Mouse (Mus musculus) C2C12 (cell line): Measurements from ENCODE around the gene Gnb3. TPM values are rescaled to one million over a fixed set of nuclear protein-coding genes. Genes with fewer than 3 reads are reported as not detected.
A peak's percentile ranks its signal among the peaks of the same experiment; 100 is the strongest.

Source experiments
- H3K27me3 ChIP-seq: one replicate; pipeline ENCODE4 v1.6.1; 2011; ENCODE audit not compliant: control insufficient read depth, insufficient read depth, insufficient read length
- H3K36me3 ChIP-seq: one replicate; pipeline ENCODE4 v1.6.1; 2011; ENCODE audit not compliant: control insufficient read depth, insufficient read depth
- H3K4me3 ChIP-seq: one replicate; pipeline ENCODE4 v1.5.1; 2011; ENCODE audit warnings: mild to moderate bottlenecking, control low read depth; ENCODE audit not compliant: poor library complexity, insufficient read depth, severe bottlenecking
- H3K79me2 ChIP-seq: one replicate; pipeline ENCODE4 v1.6.1; 2011; ENCODE audit not compliant: control insufficient read depth, insufficient read depth
- H3K79me3 ChIP-seq: one replicate; pipeline ENCODE4 v1.6.1; 2011; ENCODE audit warnings: low read depth, control low read depth
- H3ac ChIP-seq: one replicate; pipeline ENCODE3; 2011; ENCODE audit warnings: low read depth; ENCODE audit not compliant: control insufficient read depth, insufficient read length
- CEBPB ChIP-seq: IDR thresholded peaks from one replicate; pipeline ENCODE4 v1.6.1; 2011; ENCODE audit warnings: low read depth, mild to moderate bottlenecking, control low read depth, moderate library complexity
- CTCF ChIP-seq: IDR thresholded peaks from one replicate; pipeline ENCODE4 v1.5.1; 2011; ENCODE audit not compliant: control insufficient read depth, insufficient read depth, insufficient read length
- FOSL1 ChIP-seq: IDR thresholded peaks from one replicate; pipeline ENCODE4 v1.8.0; 2011; ENCODE audit warnings: mild to moderate bottlenecking, low read length; ENCODE audit not compliant: poor library complexity, insufficient read depth, severe bottlenecking
- MAX ChIP-seq: IDR thresholded peaks from one replicate; pipeline ENCODE4 v1.6.1; 2011; ENCODE audit warnings: mild to moderate bottlenecking, control low read depth
- MYOD1 ChIP-seq: IDR thresholded peaks from one replicate; pipeline ENCODE4 v1.6.1; 2011; ENCODE audit warnings: low read depth; ENCODE audit not compliant: control insufficient read depth, insufficient read length
- MYOG ChIP-seq: IDR thresholded peaks from one replicate; pipeline ENCODE4 v1.6.1; 2011; ENCODE audit not compliant: control insufficient read depth, insufficient read length; ENCODE audit errors: extremely low read depth
- USF1 ChIP-seq: IDR thresholded peaks from one replicate; pipeline ENCODE4 v1.6.1; 2011; ENCODE audit warnings: low read depth, mild to moderate bottlenecking, control low read depth, moderate library complexity
- polyA plus RNA-seq: library from polyadenylated mRNA; unstranded; fragments of >200 nt; fragmentation: generic; extraction: Trizol; gene quantifications from one replicate; pipeline ENCODE4 v1.2.1, GENCODE M21; 2012; ENCODE audit warnings: missing spikeins

The Gnb3 gene
- polyA plus RNA-seq, 1 experiment: not detected

GRCm38 (mm10) chr6:124828101-124828592 lies 11.9 kb downstream of the Gnb3 start:
- H3K27me3 ChIP-seq: no peaks in the 10 kb centered on the region
- H3K4me3 ChIP-seq: peak overlapping the region; percentile 68
- H3K79me3 ChIP-seq: peaks cover 27% of the 10 kb centered on the region
- peaks cover 56% of the 10 kb centered on the region for H3K79me2 ChIP-seq
- H3ac ChIP-seq: peak overlapping the region; percentile 36
- peaks cover 59% of the 10 kb centered on the region for H3K36me3 ChIP-seq
- no peak for TF ChIP-seq MYOD1
- TF ChIP-seq FOSL1: no peak
- TF ChIP-seq CTCF: no peak
- TF ChIP-seq USF1: no peak
- TF ChIP-seq MAX: peak; percentile 41

DNA sequence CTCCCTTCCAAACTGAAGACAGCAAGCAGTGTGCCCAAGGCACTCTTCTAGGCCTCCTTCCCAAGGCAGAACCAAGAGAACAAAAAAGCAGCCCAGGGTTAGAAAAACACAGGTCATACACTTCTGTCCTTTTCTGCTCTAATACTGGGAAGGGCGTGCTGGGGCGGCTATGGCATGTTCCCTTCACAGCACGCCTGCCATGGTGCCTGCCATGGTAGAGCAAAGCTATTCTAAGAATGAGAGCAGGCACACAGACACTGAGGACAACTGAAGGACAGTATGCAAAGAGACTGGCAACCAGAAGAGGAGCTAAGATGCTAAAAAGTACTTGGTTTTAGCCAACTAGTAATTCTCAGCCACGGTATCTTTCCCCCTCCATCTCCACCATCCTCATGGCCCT lies 18.0 kb downstream of the Gnb3 start:
- Histone ChIP-seq H3K79me3 (peaks cover 5% of the 10 kb centered on the region), H3K79me2 (peaks cover 22% of the 10 kb centered on the region), H3K4me3 (no peak overlapping the region), H3K36me3 (peaks cover 96% of the 10 kb centered on the region), H3K27me3 (no peaks in the 10 kb centered on the region), H3ac (no peak overlapping the region)
- TF ChIP-seq CTCF: no peak
- TF ChIP-seq MYOG: no peak
- TF ChIP-seq USF1: no peak
- TF ChIP-seq MYOD1: no peak
- TF ChIP-seq MAX: no peak
- no peak for TF ChIP-seq FOSL1
- no peak for TF ChIP-seq CEBPB

- Histone ChIP-seq H3K79me3 (peaks cover 2% of the 10 kb centered on the region), H3ac (no peak overlapping the region), H3K4me3 (no peak overlapping the region), H3K79me2 (peaks cover 11% of the 10 kb centered on the region), H3K36me3 (peaks cover 95% of the 10 kb centered on the region), H3K27me3 (no peaks in the 10 kb centered on the region)
- no peak for TF ChIP-seq USF1
- no peak for TF ChIP-seq CEBPB
- TF ChIP-seq MYOD1: no peak
- no peak for TF ChIP-seq MYOG
- no peak for TF ChIP-seq MAX
- no peak for TF ChIP-seq FOSL1
- TF ChIP-seq CTCF: no peak
Measured at GRCm38 (mm10) chr6:124820891-124821290, 19.2 kb downstream of the Gnb3 start.

GRCm38 (mm10) chr6:124817971-124818370 lies 22.1 kb downstream of the Gnb3 start:
- Histone ChIP-seq H3K27me3 (no peaks in the 10 kb centered on the region), H3ac (no peak overlapping the region), H3K4me3 (no peak overlapping the region), H3K79me3 (peaks cover 8% of the 10 kb centered on the region), H3K79me2 (peaks cover 10% of the 10 kb centered on the region), H3K36me3 (peaks cover 77% of the 10 kb centered on the region)
- TF ChIP-seq CTCF: no peak

DNA sequence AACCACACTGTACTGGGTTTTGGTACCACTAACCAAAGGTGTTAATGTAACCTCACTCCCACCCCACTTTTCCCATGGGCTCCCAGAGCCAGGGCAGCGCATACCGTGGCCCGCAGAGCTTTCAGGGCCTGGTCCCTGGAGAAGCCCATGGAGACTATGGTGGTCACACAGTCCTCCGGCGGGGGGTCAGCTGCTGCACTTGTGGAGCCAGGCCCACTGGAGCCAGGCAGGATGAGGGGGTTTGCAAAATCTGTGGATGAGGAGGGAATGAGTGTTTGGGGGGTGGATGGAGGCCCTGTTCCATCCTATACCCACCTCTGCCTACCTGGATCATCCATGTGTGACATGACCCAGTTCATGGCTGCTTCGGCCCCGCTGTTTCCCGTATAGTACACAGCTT lies 22.5 kb downstream of the Gnb3 start:
- peaks cover 14% of the 10 kb centered on the region for H3K79me2 ChIP-seq
- peaks cover 75% of the 10 kb centered on the region for H3K36me3 ChIP-seq
- H3K27me3 ChIP-seq: no peaks in the 10 kb centered on the region
- H3K79me3 ChIP-seq: peaks cover 12% of the 10 kb centered on the region
- H3ac ChIP-seq: no peak overlapping the region
- no peak overlapping the region for H3K4me3 ChIP-seq
- TF ChIP-seq USF1: no peak
- TF ChIP-seq FOSL1: no peak
- no peak for TF ChIP-seq MYOG
- TF ChIP-seq CEBPB: no peak
- TF ChIP-seq MAX: no peak
- no peak for TF ChIP-seq MYOD1
- no peak for TF ChIP-seq CTCF

- Histone ChIP-seq H3K79me3 (peaks cover 16% of the 10 kb centered on the region), H3ac (no peak overlapping the region), H3K79me2 (peaks cover 19% of the 10 kb centered on the region), H3K27me3 (no peaks in the 10 kb centered on the region), H3K36me3 (peaks cover 75% of the 10 kb centered on the region), H3K4me3 (no peak overlapping the region)
- TF ChIP-seq CTCF (no peak), MAX (no peak), USF1 (no peak), CEBPB (no peak), MYOD1 (no peak), MYOG (no peak), FOSL1 (no peak)
Measured at GRCm38 (mm10) chr6:124817125-124817524, 22.9 kb downstream of the Gnb3 start.
